Mouse (Mus musculus) naive thymus-derived CD4-positive, alpha-beta T cell, adult 2 months (primary cell): ENCODE data around the gene 7530416G11Rik.

Experiments used
- DNase-seq: peaks from one replicate; pipeline ENCODE4 v3.0.0-alpha.2; 2011; ENCODE audit warnings: low read depth

7530416G11Rik gene

DNA sequence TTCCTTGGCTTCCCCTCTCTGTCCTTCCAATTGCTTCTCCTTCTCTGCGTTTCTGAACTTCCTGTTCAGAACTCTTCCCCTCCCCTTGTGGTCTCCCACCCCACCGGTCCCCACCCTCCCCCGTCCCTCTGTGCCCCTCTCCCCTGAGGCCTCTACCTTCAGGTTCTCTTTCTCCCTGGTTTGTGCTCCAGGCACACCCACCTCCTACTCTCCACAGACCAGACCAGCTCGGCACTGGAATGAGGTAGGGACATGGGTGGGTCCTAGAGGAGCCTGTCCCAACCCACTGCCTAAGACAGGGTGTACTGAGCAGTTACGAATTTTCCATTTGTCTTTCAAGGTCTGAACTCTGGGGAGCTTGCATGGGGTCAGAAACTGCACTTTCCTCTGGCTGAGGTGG, 23.1 kb downstream of the 7530416G11Rik start:
- DNase-seq = no peak

DNA sequence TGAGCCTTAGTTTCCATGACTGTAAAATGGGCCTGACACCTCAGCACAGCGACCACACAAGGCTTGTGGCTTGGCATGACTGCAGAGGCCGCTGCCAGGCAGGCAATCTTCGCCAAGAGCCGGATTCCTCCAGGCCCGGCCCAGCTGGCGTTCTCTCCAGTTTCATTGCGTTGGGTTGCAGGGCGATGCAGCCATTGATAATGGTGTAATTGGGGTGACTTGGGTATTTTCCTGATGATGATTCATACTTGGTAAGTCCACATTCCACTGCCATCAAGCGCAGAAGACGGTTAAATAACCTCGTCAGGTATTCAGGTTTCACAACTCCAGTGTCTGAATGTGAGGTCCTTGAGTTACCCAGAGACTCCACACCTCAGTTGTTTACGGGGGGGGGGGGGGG, 23.7 kb downstream of the 7530416G11Rik start:
- no peak for DNase-seq

DNA sequence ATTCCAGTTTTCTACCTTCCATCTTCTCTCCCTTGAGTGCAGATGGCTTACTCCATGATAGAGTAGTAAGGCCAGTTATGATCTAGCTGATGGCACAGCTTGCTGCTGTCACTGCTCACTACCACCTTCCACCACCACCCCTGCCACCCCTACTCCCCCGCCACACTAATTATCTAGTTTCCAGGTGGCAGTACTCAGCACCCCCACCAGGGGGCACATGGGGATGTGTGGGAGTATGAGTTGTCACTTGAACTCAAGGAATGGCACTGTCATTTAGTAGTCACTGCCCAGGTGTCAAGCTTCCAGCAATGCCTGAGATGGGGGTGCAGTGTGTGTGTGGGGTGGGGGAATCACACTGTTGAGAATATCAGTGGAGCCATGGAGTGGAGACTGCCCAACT, 25.4 kb downstream of the 7530416G11Rik start:
- DNase-seq = peak; percentile 71

DNA sequence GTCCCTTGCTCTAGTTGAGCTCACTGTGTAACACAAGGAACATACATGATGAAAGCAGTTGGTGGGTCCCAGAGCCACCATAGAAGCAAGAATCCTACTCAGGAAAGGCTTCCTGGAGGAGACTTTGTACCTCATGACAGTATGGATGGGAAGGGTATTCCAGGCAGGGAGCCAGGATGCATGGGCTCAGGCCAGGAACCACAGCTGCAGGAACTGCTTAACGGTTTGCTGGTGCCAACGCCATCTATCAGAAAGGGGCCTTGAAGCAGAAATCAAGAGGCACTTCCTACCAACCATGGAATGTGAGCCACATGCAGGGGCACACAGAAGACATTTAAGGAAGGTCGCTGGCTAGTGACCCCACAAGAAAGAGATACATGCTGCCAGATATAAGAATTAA, 28.3 kb downstream of the 7530416G11Rik start:
- no peak for DNase-seq

DNA sequence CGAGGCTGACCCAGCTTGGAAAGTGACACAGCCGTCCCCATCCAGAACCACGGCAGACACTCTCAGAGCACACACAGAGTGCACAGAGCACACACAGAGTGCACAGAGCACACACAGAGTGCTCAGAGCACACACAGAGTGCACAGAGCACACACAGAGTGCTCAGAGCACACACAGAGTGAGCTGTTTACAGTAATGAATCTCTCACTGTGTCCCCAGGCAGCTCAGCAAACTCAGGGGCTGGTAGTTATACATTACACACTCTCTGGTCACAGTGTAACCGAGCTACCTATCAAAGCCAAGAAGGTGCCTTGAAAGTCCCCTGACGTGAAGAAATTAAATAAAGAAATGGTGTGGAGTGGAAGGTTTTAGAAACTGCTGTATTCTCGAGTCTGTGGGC, 33.6 kb downstream of the 7530416G11Rik start:
- DNase-seq = no peak

DNA sequence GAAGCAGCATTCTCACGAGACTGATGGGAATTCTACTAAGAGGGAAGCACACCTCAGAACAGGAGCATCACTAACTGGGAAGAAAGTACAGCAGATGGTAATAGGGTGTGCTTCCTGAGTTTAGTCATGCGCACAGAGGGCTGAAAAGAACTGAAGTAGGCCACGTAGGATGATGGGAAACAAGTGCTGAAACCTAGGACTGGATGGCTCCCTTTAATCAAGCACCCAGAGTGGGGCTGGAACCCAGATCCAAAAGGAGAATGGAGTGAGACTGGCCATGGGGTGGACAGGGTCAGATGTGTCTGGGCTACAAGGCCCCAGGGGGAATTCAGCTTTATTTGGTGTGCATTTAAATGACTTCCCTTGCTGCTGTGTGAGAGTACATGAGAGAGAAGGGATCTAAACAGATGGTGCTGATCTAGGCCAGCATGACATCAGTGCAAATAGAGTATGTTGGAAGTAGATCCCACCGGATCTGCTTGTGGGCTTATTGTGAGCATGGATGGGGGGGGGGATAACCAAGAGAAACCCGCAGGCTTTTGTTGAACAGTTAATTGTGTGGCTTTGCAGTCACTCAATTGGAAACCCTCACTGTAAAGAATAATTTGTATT, 36.5 kb downstream of the 7530416G11Rik start:
- no peak for DNase-seq

DNA sequence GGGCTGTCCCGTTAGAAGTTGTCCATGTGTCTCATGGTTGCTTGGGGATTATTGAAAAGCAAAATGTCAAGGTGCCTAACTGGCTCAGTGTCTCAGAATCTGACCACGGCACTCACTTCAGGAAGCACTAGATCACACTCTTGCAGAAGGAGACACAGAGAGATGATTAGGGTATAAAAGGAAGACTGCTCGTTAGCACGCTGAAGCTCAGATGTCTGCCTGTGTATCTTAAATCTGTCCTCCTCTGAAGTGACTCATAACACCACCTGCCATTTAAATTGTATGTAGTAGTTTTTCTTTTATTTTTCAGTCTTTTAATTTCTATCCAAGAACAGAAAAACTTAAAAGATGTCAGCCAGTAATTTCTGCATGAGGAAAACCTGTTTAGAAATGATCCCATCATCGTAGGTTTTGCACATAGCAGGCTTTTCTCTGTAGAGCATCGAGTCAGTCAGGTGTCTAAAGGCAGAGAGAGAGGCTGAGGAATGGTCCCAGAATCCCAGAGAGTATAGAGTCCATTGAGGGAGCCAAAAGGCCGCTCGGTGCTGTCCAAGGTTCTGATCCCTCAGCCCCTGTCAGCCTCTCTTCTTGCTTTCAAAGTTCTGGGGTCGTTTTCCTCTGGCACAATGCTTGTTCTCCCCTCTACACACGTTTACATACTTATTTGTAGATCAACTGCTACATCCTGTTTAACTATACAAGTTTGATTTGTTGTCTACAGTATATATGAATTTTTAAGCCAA, 38.0 kb downstream of the 7530416G11Rik start:
- DNase-seq = no peak

DNA sequence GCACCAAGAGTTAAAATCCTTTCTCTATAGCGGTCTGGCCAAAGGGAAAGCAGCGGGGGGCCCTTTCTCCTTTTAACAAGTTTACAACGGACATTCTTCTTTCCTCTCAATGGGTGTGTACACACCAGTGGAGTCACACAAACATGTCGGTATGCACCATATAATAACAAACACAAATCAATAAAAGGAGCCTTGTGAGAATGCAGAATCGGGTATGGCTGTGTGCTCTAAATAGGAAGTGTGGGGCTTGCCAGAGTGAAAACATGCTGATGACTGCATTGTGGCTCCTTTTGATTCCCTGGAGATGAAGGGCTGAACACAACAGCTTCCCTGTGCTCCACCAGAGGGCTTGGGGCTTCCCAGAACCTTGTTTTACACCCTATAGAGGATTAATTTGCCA, 38.8 kb downstream of the 7530416G11Rik start:
- DNase-seq = no peak

DNA sequence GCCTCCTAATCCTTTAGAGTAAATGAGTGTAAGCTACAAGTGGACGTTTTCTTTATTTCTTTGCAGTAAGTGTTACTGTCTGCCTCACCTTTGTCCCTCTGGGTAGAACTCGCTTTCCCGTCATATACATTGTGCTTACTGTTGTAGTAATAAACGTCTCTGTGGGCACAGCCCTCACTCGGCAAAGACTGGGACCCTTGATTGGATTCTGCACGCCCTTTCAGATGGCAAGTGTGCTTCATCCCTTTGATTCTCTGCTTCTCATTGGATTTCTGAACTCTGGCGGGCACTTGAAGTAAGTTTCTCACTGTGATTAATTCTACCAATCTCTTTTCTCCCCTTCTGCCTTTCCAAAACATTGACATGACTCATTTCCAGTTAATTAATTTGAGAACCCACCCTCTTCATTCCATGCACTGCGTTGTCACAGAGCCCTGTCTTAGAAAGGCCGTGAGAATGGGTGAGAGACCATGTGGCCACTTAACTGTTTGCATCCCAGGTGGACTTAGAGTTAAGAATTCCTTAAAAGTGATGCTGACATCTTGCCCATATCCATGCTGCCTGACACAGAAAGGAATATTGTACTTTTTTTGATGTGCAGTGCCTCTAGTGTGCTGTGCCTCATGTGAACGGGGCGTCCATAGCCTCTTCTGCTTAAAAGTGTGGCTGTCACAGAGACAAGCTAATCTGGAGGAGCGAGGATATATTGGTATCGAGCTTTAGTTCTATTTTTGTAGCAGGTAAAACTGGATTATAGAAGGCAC, 39.8 kb downstream of the 7530416G11Rik start:
- DNase-seq = no peak

DNA sequence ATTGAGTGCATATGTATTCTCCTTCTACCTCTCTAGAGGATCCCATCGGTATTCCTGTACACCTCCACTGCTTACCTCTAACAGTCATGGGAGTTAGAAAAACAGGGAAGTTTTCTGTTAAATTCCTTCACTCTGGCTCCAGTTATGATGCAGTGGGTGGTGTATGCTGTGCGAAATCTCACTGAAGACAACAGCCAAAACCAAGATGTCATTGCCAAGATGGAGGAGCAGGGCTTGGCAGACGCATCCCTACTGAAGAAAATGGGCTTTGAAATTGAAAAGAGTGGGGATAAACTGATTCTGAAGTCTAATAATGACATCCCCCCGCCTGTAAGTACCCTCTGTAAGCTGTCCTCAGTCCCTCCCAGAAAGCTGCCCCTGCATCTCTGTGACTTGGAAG, 40.9 kb downstream of the 7530416G11Rik start:
- no peak for DNase-seq

DNA sequence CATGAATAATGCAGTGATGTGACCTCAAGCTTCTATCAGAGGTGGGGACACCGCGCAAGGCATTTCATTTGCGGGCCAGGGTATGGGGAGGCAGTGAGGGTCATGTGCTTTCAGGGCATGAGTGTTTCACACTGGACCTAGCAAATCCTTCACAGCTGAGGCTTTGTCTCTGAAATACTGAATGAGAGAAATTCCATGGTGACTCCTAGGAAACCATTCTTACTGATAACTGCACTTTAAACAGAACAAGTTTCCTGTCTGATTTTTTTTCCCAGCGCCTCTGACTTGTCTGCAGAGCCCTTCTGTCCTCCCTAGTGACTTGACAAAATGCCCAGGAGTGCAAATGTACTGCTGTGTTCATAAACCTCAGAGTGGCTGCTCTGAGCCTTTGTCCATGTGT, 41.5 kb downstream of the 7530416G11Rik start:
- DNase-seq = no peak

DNA sequence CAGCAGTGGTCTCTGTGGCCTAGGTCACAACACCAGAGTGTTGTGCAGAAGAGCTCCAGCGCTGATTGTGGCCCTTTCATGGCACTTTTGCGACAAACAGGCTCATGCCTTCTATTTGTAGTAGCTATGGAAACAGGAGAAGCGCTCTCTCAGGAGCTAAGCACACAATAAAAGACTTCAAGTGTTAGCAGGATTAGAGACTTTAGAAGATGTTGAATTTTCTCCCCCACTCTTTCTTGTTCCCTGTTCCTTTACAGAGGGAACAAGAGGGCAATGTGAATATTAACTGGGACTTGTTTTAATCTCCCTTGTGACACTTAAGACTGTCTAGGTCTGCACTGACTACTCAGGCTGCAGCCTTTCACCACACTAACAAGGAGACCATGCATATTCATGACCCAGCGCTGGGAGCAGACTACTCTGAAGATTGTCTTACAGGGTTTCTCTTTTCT, 44.4 kb downstream of the 7530416G11Rik start:
- no peak for DNase-seq

DNA sequence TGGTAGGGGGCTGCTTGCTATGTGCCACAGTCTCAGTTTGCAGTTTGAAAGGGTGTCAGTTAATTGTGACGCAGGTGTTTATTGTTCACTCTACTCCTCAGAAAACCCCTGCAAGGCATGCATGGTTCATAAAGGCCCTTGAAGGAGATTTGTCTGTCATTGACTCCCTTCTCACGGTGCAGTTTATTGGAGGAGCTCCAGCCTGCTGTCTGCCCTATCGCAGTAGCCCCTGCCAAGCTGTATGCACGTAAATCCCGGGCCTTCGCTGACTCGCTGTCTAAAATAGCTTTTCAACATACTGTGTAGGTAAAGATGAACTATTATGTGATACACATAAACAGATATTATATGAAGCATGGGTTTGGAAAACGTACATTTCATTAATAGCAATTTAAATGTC, 45.2 kb downstream of the 7530416G11Rik start:
- DNase-seq = no peak

DNA sequence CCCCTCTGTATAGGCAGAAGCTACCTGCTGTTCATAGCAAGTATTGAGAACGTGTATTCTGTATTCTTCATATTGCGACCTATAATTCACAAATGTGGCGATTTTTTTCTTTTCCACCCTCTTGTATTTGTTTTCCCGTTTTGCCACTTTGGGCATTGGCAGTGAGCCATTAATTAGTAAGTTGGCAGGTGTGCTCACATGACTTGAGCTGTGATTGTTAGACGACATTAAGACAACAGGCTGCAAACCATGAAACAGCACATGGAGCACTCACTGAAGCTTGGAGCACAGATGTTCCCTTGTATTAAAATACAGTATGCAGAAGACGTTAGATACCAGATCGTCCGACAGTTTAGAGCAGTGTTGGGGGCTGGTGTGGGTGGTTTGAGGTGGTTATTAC, 46.1 kb downstream of the 7530416G11Rik start:
- no peak for DNase-seq

DNA sequence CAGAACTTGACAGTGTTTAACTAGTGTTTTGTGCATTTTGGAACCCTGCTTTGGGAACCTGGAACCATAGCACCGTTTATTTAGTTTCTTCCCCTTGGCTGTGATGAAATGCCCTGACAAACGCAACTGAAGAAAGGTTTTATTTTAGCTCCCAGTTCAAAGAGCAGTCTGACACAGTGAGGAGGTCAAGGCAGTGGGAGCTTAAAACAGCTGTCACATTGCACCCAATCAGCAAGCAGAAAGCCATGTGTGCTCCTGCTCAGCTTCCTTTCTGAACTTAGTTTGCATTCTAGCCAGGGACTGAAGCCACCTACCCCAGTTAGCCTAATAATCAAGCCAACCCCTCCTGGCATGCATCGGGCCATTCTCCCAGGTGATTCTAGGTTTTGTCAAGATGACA, 56.4 kb downstream of the 7530416G11Rik start:
- no peak for DNase-seq
